Mouse (Mus musculus): ENCODE results near the gene Pth2r.

DNA sequence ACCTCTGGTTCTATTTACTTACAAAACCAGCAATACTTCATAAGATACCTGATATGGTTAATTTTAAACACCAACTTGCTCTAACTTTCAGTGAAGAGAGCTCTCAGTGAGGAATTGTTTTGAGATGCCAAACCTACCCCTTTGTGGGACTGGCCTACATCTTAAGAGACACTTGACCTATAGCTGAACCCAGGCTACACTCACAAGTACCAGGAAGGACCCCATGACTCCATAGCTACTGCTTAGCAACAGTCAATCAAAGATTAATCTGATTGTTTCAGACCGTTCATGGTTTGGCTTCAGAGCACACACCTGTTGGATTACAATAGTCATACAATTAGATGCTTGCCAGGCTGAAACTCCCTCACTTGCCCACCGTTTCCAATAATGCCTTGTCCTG, 71.1 kb downstream of the Pth2r start:
- TF ChIP-seq HCFC1 (IDR thresholded peaks at IDR 0.05; ENCODE audit: borderline replicate concordance, insufficient read depth, low read length) (no peak), ZC3H11A (IDR thresholded peaks at IDR 0.05; ENCODE audit: borderline replicate concordance, low read depth, low read length) (no peak)

All from ES-E14 (cell line).